Mouse (Mus musculus) myocyte (in vitro differentiated cells): ENCODE data around the gene Txnrd1. TPM values are rescaled to one million over a fixed set of nuclear protein-coding genes. Genes with fewer than 3 reads are reported as not detected.
A peak's percentile ranks its signal among the peaks of the same experiment; 100 is the strongest.

Experiments used
- H3K27me3 ChIP-seq: one replicate; pipeline ENCODE4 v1.6.1; 2011; ENCODE audit not compliant: control insufficient read depth, insufficient read depth, insufficient read length
- H3K36me3 ChIP-seq: one replicate; pipeline ENCODE4 v1.6.1; 2011; ENCODE audit not compliant: control insufficient read depth, insufficient read depth
- H3K4me2 ChIP-seq: one replicate; pipeline ENCODE4 v1.6.1; 2011; ENCODE audit warnings: low read depth, control low read depth
- H3K4me3 ChIP-seq: one replicate; pipeline ENCODE4 v1.5.1; 2011; ENCODE audit warnings: mild to moderate bottlenecking, control low read depth, moderate library complexity
- H3K79me2 ChIP-seq: one replicate; pipeline ENCODE4 v1.6.1; 2011; ENCODE audit not compliant: control insufficient read depth, insufficient read depth
- H3ac ChIP-seq: one replicate; pipeline ENCODE4 v1.6.1; 2011; ENCODE audit not compliant: control insufficient read depth, insufficient read length
- CEBPB ChIP-seq: IDR thresholded peaks from 2 replicates; pipeline ENCODE4 v1.6.1; 2011; ENCODE audit warnings: mild to moderate bottlenecking, moderate library complexity; ENCODE audit not compliant: poor library complexity, insufficient read depth, severe bottlenecking
- E2F4 ChIP-seq: IDR thresholded peaks from one replicate; pipeline ENCODE4 v1.6.1; 2011; ENCODE audit warnings: mild to moderate bottlenecking, control low read depth, moderate library complexity; ENCODE audit not compliant: insufficient read depth
- MAX ChIP-seq: IDR thresholded peaks from one replicate; pipeline ENCODE4 v1.6.1; 2011; ENCODE audit warnings: low read depth, mild to moderate bottlenecking, control low read depth
- MYOD1 ChIP-seq, 3 experiments: IDR thresholded peaks; one replicate each; pipeline ENCODE4 v1.6.1; 2011; ENCODE audit warnings: control low read depth in 2 of 3, low read depth in 2 of 3, mild to moderate bottlenecking in 2 of 3, moderate library complexity in 1 of 3; ENCODE audit not compliant: insufficient read length in 2 of 3, control insufficient read depth in 1 of 3
- MYOG ChIP-seq, 3 experiments: IDR thresholded peaks; one replicate each; pipeline ENCODE4 v1.6.1; 2011; ENCODE audit warnings: control low read depth in 2 of 3, low read depth in 2 of 3, mild to moderate bottlenecking in 2 of 3; ENCODE audit not compliant: insufficient read length in 2 of 3, control insufficient read depth in 1 of 3, insufficient read depth in 1 of 3
- POLR2A ChIP-seq: IDR thresholded peaks from one replicate; pipeline ENCODE4 v1.6.1; 2011; ENCODE audit warnings: low read depth, mild to moderate bottlenecking, control low read depth, moderate library complexity; ENCODE audit not compliant: insufficient read length
- POLR2AphosphoS2 ChIP-seq: IDR thresholded peaks from one replicate; pipeline ENCODE4 v1.6.1; 2011; ENCODE audit warnings: low read depth, control low read depth; ENCODE audit not compliant: insufficient read length
- REST ChIP-seq: IDR thresholded peaks from one replicate; pipeline ENCODE4 v1.6.1; 2011; ENCODE audit warnings: mild to moderate bottlenecking, control low read depth, moderate library complexity; ENCODE audit not compliant: insufficient read depth, insufficient read length
- SRF ChIP-seq: IDR thresholded peaks from one replicate; pipeline ENCODE4 v1.6.1; 2011; ENCODE audit warnings: low read depth; ENCODE audit not compliant: control insufficient read depth, insufficient read length
- TCF12 ChIP-seq: IDR thresholded peaks from one replicate; pipeline ENCODE4 v1.6.1; 2011; ENCODE audit warnings: mild to moderate bottlenecking, control low read depth; ENCODE audit not compliant: poor library complexity, insufficient read depth, severe bottlenecking
- TCF3 ChIP-seq: IDR thresholded peaks from one replicate; pipeline ENCODE4 v1.6.1; 2011; ENCODE audit warnings: low read depth, control low read depth; ENCODE audit not compliant: insufficient read length
- USF1 ChIP-seq: IDR thresholded peaks from one replicate; pipeline ENCODE4 v1.6.1; 2011; ENCODE audit warnings: low read depth, mild to moderate bottlenecking, control low read depth, moderate library complexity
- polyA plus RNA-seq: library from polyadenylated mRNA; unstranded; fragments of >200 nt; fragmentation: generic; extraction: Trizol; gene quantifications from one replicate; pipeline ENCODE4 v1.2.1, GENCODE M21; 2012; ENCODE audit warnings: missing spikeins

Gene Txnrd1
- polyA plus RNA-seq, 1 experiment = 77.0 TPM

DNA sequence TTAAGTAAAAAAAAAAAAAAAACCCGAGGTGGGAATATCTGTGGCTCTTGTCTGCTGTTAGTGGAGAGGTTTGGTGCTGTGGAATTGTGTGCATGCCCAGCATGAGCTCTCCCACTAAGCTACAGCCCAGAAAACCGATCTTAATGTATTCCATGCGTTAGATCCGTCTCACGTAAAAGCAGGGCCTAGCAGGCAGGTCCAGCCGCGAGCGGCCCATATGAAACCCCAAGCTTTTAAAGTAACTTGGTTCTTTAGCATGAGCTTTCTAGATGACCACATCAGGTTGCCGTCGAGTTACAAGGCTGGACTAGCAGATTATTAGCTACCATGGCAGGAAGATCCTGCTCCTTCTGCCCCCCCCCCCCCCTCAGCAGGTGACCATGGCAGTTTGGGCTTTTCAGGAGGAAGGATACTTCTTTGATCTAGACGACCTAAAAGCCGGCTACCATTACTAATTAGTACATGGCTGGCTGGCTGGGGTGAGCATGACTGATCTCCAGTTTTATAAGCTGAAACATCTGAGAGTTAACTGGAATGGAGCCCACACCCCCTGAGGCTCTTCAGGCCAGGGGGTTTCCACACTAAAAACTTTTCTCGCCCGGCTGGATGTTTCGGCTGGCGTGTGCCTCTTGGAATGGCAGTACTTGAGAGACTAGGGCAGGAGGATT lies 16.1 kb downstream of the Txnrd1 start:
- no peaks in the 10 kb centered on the region for H3K36me3 ChIP-seq
- H3ac ChIP-seq = no peak overlapping the region
- TF ChIP-seq TCF12 (no peak), E2F4 (no peak), MYOD1 (IDR thresholded peaks at IDR 0.05; ENCODE audit: control insufficient read depth in 1 of 3, insufficient read length in 2 of 3, low read depth in 2 of 3) (no peak), POLR2AphosphoS2 (no peak), REST (no peak), POLR2A (no peak), USF1 (no peak), TCF3 (no peak), MYOG (IDR thresholded peaks at IDR 0.05; ENCODE audit: control insufficient read depth in 1 of 3, insufficient read depth in 1 of 3, insufficient read length in 2 of 3, low read depth in 2 of 3) (no peak), MAX (no peak), CEBPB (no peak), SRF (no peak)
- no peaks in the 10 kb centered on the region for H3K79me2 ChIP-seq
- no peak overlapping the region for H3K4me2 ChIP-seq
- H3K4me3 ChIP-seq = no peak overlapping the region
- no peaks in the 10 kb centered on the region for H3K27me3 ChIP-seq

DNA sequence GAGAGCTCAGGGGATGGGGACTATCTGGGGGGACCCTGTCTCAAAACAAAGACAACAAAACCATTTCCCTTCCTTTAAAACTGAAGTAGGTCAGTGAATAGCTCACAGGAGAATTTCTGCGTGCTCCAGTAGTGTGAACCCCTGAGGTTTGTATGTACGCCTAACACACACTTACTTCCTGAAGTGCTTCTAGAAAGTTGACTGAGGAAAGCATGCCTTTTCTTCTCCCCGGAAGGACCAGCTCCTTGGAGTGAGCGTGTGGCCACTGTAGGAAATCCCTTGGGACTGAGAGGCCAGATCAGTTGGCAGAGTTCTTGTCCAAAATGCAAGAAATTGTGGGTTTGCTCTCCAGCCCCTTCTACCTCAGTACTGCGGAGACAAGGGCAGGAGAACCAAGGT lies 16.6 kb downstream of the Txnrd1 start:
- Histone ChIP-seq H3K27me3 (no peaks in the 10 kb centered on the region), H3K79me2 (no peaks in the 10 kb centered on the region), H3K36me3 (no peaks in the 10 kb centered on the region), H3K4me3 (no peak overlapping the region), H3K4me2 (no peak overlapping the region), H3ac (no peak overlapping the region)
- TF ChIP-seq REST (no peak), MYOG (IDR thresholded peaks at IDR 0.05; ENCODE audit: control insufficient read depth in 1 of 3, insufficient read depth in 1 of 3, insufficient read length in 2 of 3, low read depth in 2 of 3) (no peak), TCF3 (no peak), MAX (no peak), USF1 (no peak), POLR2AphosphoS2 (no peak), E2F4 (no peak), MYOD1 (IDR thresholded peaks at IDR 0.05; ENCODE audit: control insufficient read depth in 1 of 3, insufficient read length in 2 of 3, low read depth in 2 of 3) (no peak)

- Histone ChIP-seq H3K4me3 (no peak overlapping the region), H3K4me2 (peak overlapping the region; percentile 29), H3K79me2 (no peaks in the 10 kb centered on the region), H3K27me3 (no peaks in the 10 kb centered on the region), H3K36me3 (no peaks in the 10 kb centered on the region), H3ac (no peak overlapping the region)
- TF ChIP-seq TCF3 (no peak), USF1 (no peak), MAX (no peak), CEBPB (no peak), MYOD1 (IDR thresholded peaks at IDR 0.05; ENCODE audit: control insufficient read depth in 1 of 3, insufficient read length in 2 of 3, low read depth in 2 of 3) (no peak)
Measured at GRCm38 (mm10) chr10:82851751-82852150, 18.0 kb downstream of the Txnrd1 start.

DNA sequence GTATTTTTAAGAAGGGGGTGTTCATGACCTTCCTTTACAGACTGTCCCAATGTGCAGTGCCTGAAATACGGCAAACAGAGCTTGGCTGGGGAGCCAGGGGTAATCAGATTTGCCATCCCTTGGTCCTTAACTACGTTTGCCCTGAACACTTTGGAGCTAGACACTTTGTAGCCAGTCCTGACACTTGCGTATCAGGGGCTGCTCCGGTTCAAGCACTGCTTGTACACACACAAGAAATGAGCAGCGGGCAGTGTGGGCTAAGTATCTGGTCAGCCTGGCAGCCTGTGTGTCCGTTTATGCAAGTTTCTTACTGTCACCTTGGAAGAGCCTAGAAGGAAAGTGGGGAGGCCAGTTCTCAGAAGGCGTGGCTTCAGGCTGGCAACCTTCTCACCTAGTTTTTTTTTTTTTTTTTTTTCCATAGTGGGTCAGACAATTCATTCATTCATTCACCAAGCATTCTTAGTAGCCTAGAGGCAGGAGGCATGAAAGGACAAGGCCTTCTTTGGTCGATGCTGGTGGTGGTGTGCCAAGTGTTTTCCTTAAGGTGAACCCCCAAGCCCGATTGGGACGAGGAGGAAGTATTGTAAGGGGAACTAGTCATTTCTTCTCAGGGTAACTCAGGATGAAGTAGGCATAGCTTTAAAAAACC lies 24.4 kb downstream of the Txnrd1 start:
- Histone ChIP-seq H3K27me3 (no peaks in the 10 kb centered on the region), H3K4me2 (peak overlapping the region; percentile 85), H3K4me3 (peak overlapping the region; percentile 54), H3K79me2 (peaks cover 33% of the 10 kb centered on the region), H3K36me3 (no peaks in the 10 kb centered on the region), H3ac (no peak overlapping the region)
- no peak for TF ChIP-seq USF1
- TF ChIP-seq TCF12 = no peak
- no peak for TF ChIP-seq MAX

DNA sequence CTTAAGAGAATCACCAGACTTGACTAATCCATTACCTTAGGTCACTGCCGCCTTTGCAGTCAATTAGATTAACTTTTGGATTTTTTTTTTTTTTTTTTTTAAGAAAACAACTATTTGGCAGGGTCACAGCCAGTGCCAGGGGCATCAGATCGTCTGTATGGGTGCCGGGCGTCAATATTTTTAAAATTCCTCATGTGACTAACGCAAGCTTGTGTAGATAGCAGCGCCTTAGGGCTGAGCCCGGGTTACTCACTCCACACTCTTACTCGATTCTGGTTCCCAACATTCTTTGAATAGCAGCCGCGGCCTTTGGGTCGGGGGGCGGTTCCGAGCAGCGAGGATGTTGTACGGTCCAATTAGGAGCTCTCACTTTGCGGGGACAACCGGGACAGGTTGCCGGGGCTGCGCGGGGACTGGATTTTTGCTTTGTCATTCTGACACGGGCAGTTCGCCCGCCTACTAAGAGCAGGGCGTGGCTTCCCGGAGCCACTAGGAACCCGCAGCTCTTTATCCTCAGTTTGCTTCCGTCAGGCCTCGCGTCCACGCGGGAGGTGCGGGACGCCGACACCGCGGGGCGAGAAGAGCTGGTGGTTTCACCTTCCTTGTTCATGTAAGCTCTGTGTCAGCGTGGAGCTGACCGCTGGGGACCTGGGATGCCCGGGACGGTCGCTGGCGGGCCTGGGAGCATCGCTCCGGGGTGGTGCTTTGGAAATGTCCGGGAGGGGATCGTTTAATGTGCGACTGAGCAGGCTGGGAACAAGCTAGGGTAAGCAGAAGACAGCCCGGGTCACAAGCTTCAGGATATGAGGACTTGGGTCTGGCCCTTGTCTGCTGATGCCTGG lies 25.2 kb downstream of the Txnrd1 start:
- Histone ChIP-seq H3K79me2 (peaks cover 40% of the 10 kb centered on the region), H3K36me3 (peaks cover under 1% of the 10 kb centered on the region), H3K4me3 (peak overlapping the region; percentile 54), H3ac (peak overlapping the region; percentile 64), H3K4me2 (peak overlapping the region; percentile 95), H3K27me3 (no peaks in the 10 kb centered on the region)
- no peak for TF ChIP-seq MAX
- TF ChIP-seq E2F4 = no peak
- TF ChIP-seq REST = no peak
- no peak for TF ChIP-seq MYOG (IDR thresholded peaks at IDR 0.05; ENCODE audit: control insufficient read depth in 1 of 3, insufficient read depth in 1 of 3, insufficient read length in 2 of 3, low read depth in 2 of 3)
- TF ChIP-seq USF1 = peak; percentile 32
- no peak for TF ChIP-seq CEBPB
- TF ChIP-seq TCF12 = no peak
- peak; percentile 94 for TF ChIP-seq POLR2A
- peak; percentile 94 for TF ChIP-seq POLR2AphosphoS2
- no peak for TF ChIP-seq TCF3
- no peak for TF ChIP-seq SRF
- no peak for TF ChIP-seq MYOD1 (IDR thresholded peaks at IDR 0.05; ENCODE audit: control insufficient read depth in 1 of 3, insufficient read length in 2 of 3, low read depth in 2 of 3)
